Mouse (Mus musculus) layer of hippocampus, postnatal 10 days (tissue): Measurements from ENCODE around the gene Fosl1. TPM values are rescaled to one million over a fixed set of nuclear protein-coding genes. Genes with fewer than 3 reads are reported as not detected.
"Not testable (repeated sequence)": the region's sequence is repeated elsewhere in the genome, so short reads cannot be mapped to it uniquely, and the experiment has no call there.

Source experiments
- DNase-seq, 2 experiments: peaks; one replicate each; pipeline ENCODE4 v3.0.0; 2021; ENCODE audit warnings: low spot score in 2 of 2
- long read RNA-seq: library from polyadenylated mRNA; stranded (forward); transcript quantifications from one replicate; pipeline ENCODE4 v2.0.0, GENCODE M21; 2023
- total RNA-seq, 2 experiments: library from RNA; stranded (reverse); gene quantifications; 2 replicates each; pipeline ENCODE4 v1.2.3; 2021

Gene Fosl1
- total RNA-seq, result not detected
- long read RNA-seq, partial matches to known transcripts, result 0 of 1 reads
- long read RNA-seq, other reads (novel, unspliced or antisense), result 1 of 1 reads

- DNase-seq, result peak; percentile 60 to 67
These were observed at the start of gene Fosl1 for GRCm38 (mm10) chr19:5447515-5448353. Fosl1 (plus strand) TSS chr19:5447547.

- not testable (repeated sequence) for DNase-seq
These were observed 46.3 kb upstream of the Fosl1 start for GRCm38 (mm10) chr19:5401073-5401472.

GRCm38 (mm10) chr19:5402293-5402692, 45.1 kb upstream of the Fosl1 start, which contains the start of gene Tsga10ip:
Tsga10ip (minus strand) TSS chr19:5402526.
- DNase-seq, result no peak

GRCm38 (mm10) chr19:5405924-5406323, 41.4 kb upstream of the Fosl1 start:
- no peak for DNase-seq

- DNase-seq, result peak in 1 of 2 experiments; percentile 43
These were observed 40.7 kb upstream of the Fosl1 start for GRCm38 (mm10) chr19:5406531-5407126.

GRCm38 (mm10) chr19:5407133-5407532, 40.2 kb upstream of the Fosl1 start:
- DNase-seq, result peak; percentile 54 to 67

- DNase-seq, result no peak
These were observed 39.0 kb upstream of the Fosl1 start for GRCm38 (mm10) chr19:5408057-5409001.

GRCm38 (mm10) chr19:5409068-5409467, 38.3 kb upstream of the Fosl1 start:
- DNase-seq, result no peak

DNA sequence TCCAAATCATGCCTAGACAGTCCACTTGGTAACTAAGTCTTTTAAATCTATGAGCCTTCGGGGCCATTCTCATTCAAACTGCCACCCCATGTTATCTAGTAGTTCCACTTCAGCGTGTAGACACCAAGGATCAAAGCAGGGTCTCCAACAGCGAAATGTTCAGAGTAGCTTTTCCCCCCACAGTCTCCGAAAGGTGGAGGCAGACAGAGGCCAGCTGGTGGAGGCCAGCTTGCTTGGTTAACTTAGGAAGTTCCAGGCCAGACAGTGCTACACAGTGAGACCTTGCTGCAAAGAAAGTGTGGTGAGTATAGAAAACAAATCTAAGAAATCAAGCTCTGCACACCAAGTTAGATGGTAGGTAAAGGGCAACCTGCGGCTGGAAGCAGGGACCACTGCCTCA, 36.7 kb upstream of the Fosl1 start:
- no peak for DNase-seq

DNA sequence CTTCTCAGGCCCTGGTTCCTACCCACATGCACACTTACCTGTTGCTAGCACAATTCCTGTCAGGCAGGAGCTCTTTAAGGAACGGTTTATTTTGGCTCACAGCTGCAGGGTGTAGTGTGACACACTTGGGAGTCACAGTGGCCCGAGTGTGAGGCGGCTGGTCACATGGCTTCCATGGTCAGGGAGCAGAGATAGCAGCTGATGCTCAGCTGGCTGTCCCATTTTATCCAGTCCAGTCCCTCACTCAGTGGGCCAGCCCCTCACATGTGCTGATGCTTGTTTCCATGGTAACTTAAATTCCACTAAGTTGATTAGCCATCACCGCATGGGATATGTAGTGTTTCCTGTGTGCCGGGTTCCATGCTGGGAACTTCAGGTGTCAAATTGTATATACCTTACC, 35.4 kb upstream of the Fosl1 start:
- no peak for DNase-seq

DNA sequence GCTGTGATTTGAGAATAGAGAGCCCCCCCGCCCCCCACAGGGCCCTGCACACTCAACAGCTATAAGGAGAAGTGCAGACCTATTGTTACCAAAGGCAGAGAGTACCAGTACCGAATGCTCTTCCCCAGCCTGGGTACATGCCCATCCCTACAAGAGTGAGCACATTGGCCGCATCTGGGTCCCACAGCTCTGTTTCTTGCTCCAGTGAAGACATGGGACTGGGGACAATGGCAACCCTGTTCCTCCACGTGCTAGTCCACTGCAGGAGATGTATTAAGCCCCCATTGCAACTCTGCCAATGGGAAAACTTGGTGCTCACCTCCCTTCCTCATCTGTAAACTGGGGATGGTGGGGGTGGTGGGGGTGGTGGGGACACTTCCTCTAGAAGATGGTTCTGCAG, 33.5 kb upstream of the Fosl1 start:
- DNase-seq, result no peak

- no peak for DNase-seq
These were observed 32.8 kb upstream of the Fosl1 start for GRCm38 (mm10) chr19:5414534-5414957.

GRCm38 (mm10) chr19:5418750-5419466, 28.4 kb upstream of the Fosl1 start:
- DNase-seq, result no peak

GRCm38 (mm10) chr19:5419630-5420029, 27.7 kb upstream of the Fosl1 start:
- no peak for DNase-seq

- no peak for DNase-seq
These were observed 26.8 kb upstream of the Fosl1 start for GRCm38 (mm10) chr19:5420579-5420978.

- DNase-seq, result no peak
These were observed 25.6 kb upstream of the Fosl1 start for GRCm38 (mm10) chr19:5421784-5422183.

- DNase-seq, result no peak
These were observed 25.1 kb upstream of the Fosl1 start for GRCm38 (mm10) chr19:5422267-5422666.

GRCm38 (mm10) chr19:5422895-5423443, 24.4 kb upstream of the Fosl1 start:
- DNase-seq, result no peak

GRCm38 (mm10) chr19:5423561-5423960, 23.8 kb upstream of the Fosl1 start:
- no peak for DNase-seq

DNA sequence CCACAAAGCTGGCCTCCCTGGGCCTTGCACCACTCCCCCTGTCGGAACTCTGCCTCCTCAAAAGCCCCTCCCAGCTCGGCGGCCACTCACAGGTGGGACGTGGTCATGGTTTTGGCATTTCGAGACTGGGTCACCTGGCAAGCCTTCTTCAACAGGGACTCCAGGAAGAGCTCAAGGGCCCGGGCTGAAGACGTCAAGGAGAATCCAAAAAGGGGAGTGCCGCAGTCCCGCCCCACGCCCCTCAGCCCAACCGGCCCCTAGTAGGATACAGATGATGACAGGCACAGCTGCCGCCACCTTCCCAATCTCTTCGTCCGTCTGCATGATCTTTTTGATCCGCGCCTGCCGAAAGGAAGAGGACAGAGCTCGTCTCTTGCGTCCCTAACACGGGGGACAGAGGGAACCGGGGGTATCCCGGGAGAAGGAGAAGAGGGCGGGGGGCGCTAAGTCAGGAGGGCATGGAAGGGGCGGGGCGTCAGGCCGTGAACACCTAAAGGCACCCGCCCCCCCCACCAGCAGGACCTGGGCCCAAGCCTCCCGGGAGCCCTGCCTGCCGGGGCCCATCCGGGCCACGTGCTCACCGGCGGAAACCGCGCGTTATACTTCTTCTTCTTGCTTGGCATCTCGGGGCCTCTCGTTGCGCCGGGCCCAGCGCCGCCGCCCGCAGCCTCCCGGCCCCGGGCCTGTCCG, 23.1 kb upstream of the Fosl1 start:
- peak; percentile 69 to 79 for DNase-seq
